Mouse (Mus musculus): ENCODE data around the gene Vmn2r5.
"Not testable (repeated sequence)": the region's sequence is repeated elsewhere in the genome, so short reads cannot be mapped to it uniquely, and the experiment has no call there.

The Vmn2r5 gene

DNA sequence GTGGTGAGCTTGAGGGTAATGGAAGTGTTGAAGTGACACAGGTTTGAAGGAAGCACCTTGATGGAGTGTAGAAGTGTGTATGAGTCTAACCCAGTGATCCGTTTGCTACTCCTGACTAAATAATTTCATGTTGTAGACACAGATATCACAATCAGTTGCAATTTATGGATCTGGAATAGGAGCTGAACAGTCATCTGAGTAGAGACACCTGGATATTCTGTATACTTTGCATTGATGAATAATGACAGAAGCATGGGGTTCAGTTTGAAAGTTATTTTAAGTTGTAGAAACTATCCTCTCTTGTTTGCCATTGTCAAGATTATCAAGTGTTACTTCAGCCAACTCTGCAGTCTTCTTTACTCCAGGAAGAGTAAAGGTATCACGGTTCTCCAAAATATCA lies at the start of gene Vmn2r5:
Gene Vmn2r5, minus strand, starts transcription at position 101 of the 400 bp plus-strand sequence.
- DNase-seq: not testable (repeated sequence)

DNA sequence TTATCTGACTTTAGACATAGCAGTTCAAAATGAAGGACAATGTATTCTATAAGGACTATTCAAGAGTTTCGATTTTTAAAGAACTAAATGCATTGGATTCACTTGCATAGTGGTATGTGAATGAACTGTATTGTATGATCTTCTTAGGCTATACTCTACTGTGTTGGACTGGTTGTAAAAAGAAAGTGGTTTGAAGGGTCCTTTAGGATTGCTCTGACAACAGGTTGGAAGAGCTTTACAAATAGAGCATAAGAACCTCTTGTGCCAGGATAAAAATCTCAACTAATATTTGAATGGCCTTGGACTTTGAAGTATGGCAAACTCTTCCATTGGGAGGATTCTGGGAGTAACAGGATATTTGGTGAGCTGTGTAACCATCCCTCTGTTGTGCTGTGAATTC lies 13.9 kb upstream of the Vmn2r5 start:
- not testable (repeated sequence) for DNase-seq
